Mouse (Mus musculus) spleen, embryonic (tissue): ENCODE measurements around the gene Steap2.

ENCODE experiments used
- CTCF ChIA-PET: fragments of 350-600 bp; sonication (Branson Sonifier 250); formaldehyde crosslinking; loops from one replicate; lab custom pipeline; 2022; lab: Charles Lee

Gene Steap2

GRCm38 (mm10) chr5:5664371-5664926, 29.9 kb downstream of the Steap2 start:
- CTCF ChIA-PET: no interaction called here

- CTCF ChIA-PET: no interaction called here
Measured at GRCm38 (mm10) chr5:5663655-5664370, 30.6 kb downstream of the Steap2 start, which contains the start of gene Cfap69. Gene Cfap69, minus strand, starts transcription at chr5:5664239.

- CTCF ChIA-PET: no interaction called here
Measured at GRCm38 (mm10) chr5:5663057-5663456, 31.3 kb downstream of the Steap2 start.

- CTCF ChIA-PET: no interaction called here
Measured at GRCm38 (mm10) chr5:5658680-5659079, 35.7 kb downstream of the Steap2 start.

- CTCF ChIA-PET: no interaction called here
Measured at GRCm38 (mm10) chr5:5657932-5658331, 36.4 kb downstream of the Steap2 start.

- CTCF ChIA-PET: no interaction called here
Measured at GRCm38 (mm10) chr5:5648817-5649569, 45.4 kb downstream of the Steap2 start.

- CTCF ChIA-PET: no interaction called here
Measured at GRCm38 (mm10) chr5:5646173-5646572, 48.2 kb downstream of the Steap2 start.

GRCm38 (mm10) chr5:5638496-5638895, 55.9 kb downstream of the Steap2 start:
- CTCF ChIA-PET: no interaction called here

GRCm38 (mm10) chr5:5625491-5625890, 68.9 kb downstream of the Steap2 start:
- CTCF ChIA-PET: no interaction called here

- CTCF ChIA-PET: no interaction called here
Measured at GRCm38 (mm10) chr5:5618329-5618728, 76.0 kb downstream of the Steap2 start.
